Mouse (Mus musculus): Measurements from ENCODE around the gene Ubash3b. TPM values are rescaled to one million over a fixed set of nuclear protein-coding genes. Genes with fewer than 3 reads are reported as not detected.

Ubash3b gene
- polyA plus RNA-seq, 1 experiment from 2014 or later, result 7.5 TPM

- Histone ChIP-seq H3K27ac (ENCODE audit: low read length) (no peak overlapping the region), H3K36me3 (ENCODE audit: insufficient read depth, low read length) (no peaks in the 10 kb centered on the region), H3K4me2 (replicated peaks; ENCODE audit: low read depth, low read length) (no peak overlapping the region), H3K9me3 (ENCODE audit: low read length) (no peaks in the 10 kb centered on the region), H3K4me1 (ENCODE audit: insufficient read depth, low read length) (peaks cover 15% of the 10 kb centered on the region), H3K9ac (replicated peaks; ENCODE audit: low read length) (no peak overlapping the region), H3K4me3 (ENCODE audit: low read length) (no peak overlapping the region), H3K27me3 (ENCODE audit: insufficient read depth, low read length) (no peaks in the 10 kb centered on the region)
- ATAC-seq (ENCODE audit: low FRiP score, low TSS enrichment), result no peak
- WGBS, result 82% methylated on average over 15 of the region's 15 CpGs
Measured at GRCm38 (mm10) chr9:41143825-41144224, 17.7 kb downstream of the Ubash3b start.

GRCm38 (mm10) chr9:41143115-41143514 lies 18.4 kb downstream of the Ubash3b start:
- Histone ChIP-seq H3K9ac (replicated peaks; ENCODE audit: low read length) (no peak overlapping the region), H3K4me3 (ENCODE audit: low read length) (no peak overlapping the region), H3K27ac (ENCODE audit: low read length) (no peak overlapping the region), H3K4me1 (ENCODE audit: insufficient read depth, low read length) (peaks cover 13% of the 10 kb centered on the region), H3K36me3 (ENCODE audit: insufficient read depth, low read length) (no peaks in the 10 kb centered on the region), H3K27me3 (ENCODE audit: insufficient read depth, low read length) (no peaks in the 10 kb centered on the region), H3K9me3 (ENCODE audit: low read length) (no peaks in the 10 kb centered on the region), H3K4me2 (replicated peaks; ENCODE audit: low read depth, low read length) (no peak overlapping the region)
- WGBS, result 90% methylated on average over 3 of the region's 3 CpGs
- ATAC-seq (ENCODE audit: low FRiP score, low TSS enrichment), result no peak

GRCm38 (mm10) chr9:41141026-41141425 lies 20.5 kb downstream of the Ubash3b start:
- H3K27me3 ChIP-seq (ENCODE audit: insufficient read depth, low read length), result no peaks in the 10 kb centered on the region
- H3K9me3 ChIP-seq (ENCODE audit: low read length), result no peaks in the 10 kb centered on the region
- H3K4me2 ChIP-seq (replicated peaks; ENCODE audit: low read depth, low read length), result no peak overlapping the region
- ATAC-seq (ENCODE audit: low FRiP score, low TSS enrichment), result no peak
- 74% methylated on average over 2 of the region's 2 CpGs for WGBS
- no peaks in the 10 kb centered on the region for H3K4me1 ChIP-seq (ENCODE audit: insufficient read depth, low read length)
- no peak overlapping the region for H3K4me3 ChIP-seq (ENCODE audit: low read length)
- H3K27ac ChIP-seq (ENCODE audit: low read length), result no peak overlapping the region
- no peaks in the 10 kb centered on the region for H3K36me3 ChIP-seq (ENCODE audit: insufficient read depth, low read length)
- H3K9ac ChIP-seq (replicated peaks; ENCODE audit: low read length), result no peak overlapping the region

- Histone ChIP-seq H3K27ac (ENCODE audit: low read length) (no peak overlapping the region), H3K4me1 (ENCODE audit: insufficient read depth, low read length) (no peaks in the 10 kb centered on the region), H3K4me2 (replicated peaks; ENCODE audit: low read depth, low read length) (no peak overlapping the region), H3K9me3 (ENCODE audit: low read length) (no peaks in the 10 kb centered on the region), H3K4me3 (ENCODE audit: low read length) (no peak overlapping the region), H3K9ac (replicated peaks; ENCODE audit: low read length) (no peak overlapping the region), H3K36me3 (ENCODE audit: insufficient read depth, low read length) (no peaks in the 10 kb centered on the region), H3K27me3 (ENCODE audit: insufficient read depth, low read length) (no peaks in the 10 kb centered on the region)
- WGBS, result 81% methylated on average over 6 of the region's 6 CpGs
- ATAC-seq (ENCODE audit: low FRiP score, low TSS enrichment), result no peak
Measured at GRCm38 (mm10) chr9:41138987-41139808, 22.3 kb downstream of the Ubash3b start.

GRCm38 (mm10) chr9:41136691-41137467 lies 24.6 kb downstream of the Ubash3b start:
- no peak for ATAC-seq (ENCODE audit: low FRiP score, low TSS enrichment)

GRCm38 (mm10) chr9:41136273-41136672 lies 25.2 kb downstream of the Ubash3b start:
- Histone ChIP-seq H3K9ac (replicated peaks; ENCODE audit: low read length) (no peak overlapping the region), H3K27me3 (ENCODE audit: insufficient read depth, low read length) (no peaks in the 10 kb centered on the region), H3K4me2 (replicated peaks; ENCODE audit: low read depth, low read length) (no peak overlapping the region), H3K4me1 (ENCODE audit: insufficient read depth, low read length) (no peaks in the 10 kb centered on the region), H3K36me3 (ENCODE audit: insufficient read depth, low read length) (no peaks in the 10 kb centered on the region), H3K4me3 (ENCODE audit: low read length) (no peak overlapping the region), H3K27ac (ENCODE audit: low read length) (no peak overlapping the region), H3K9me3 (ENCODE audit: low read length) (no peaks in the 10 kb centered on the region)
- no peak for ATAC-seq (ENCODE audit: low FRiP score, low TSS enrichment)
- 97% methylated on average over 2 of the region's 2 CpGs for WGBS

More at GRCm38 (mm10) chr9:41136691-41137467, 24.6 kb downstream of the Ubash3b start:
- H3K36me3 ChIP-seq (ENCODE audit: insufficient read depth, low read length), result no peaks in the 10 kb centered on the region
- 47% methylated on average over 7 of the region's 7 CpGs for WGBS
- no peak overlapping the region for H3K4me3 ChIP-seq (ENCODE audit: low read length)
- no peaks in the 10 kb centered on the region for H3K9me3 ChIP-seq (ENCODE audit: low read length)
- H3K9ac ChIP-seq (replicated peaks; ENCODE audit: low read length), result no peak overlapping the region
- H3K4me1 ChIP-seq (ENCODE audit: insufficient read depth, low read length), result no peaks in the 10 kb centered on the region
- no peak overlapping the region for H3K4me2 ChIP-seq (replicated peaks; ENCODE audit: low read depth, low read length)
- no peaks in the 10 kb centered on the region for H3K27me3 ChIP-seq (ENCODE audit: insufficient read depth, low read length)
- H3K27ac ChIP-seq (ENCODE audit: low read length), result no peak overlapping the region

GRCm38 (mm10) chr9:41134907-41135306 lies 26.6 kb downstream of the Ubash3b start:
- WGBS, result 69% methylated on average over 4 of the region's 4 CpGs
- Histone ChIP-seq H3K27ac (ENCODE audit: low read length) (no peak overlapping the region), H3K4me1 (ENCODE audit: insufficient read depth, low read length) (no peaks in the 10 kb centered on the region), H3K4me3 (ENCODE audit: low read length) (no peak overlapping the region), H3K9me3 (ENCODE audit: low read length) (no peaks in the 10 kb centered on the region), H3K4me2 (replicated peaks; ENCODE audit: low read depth, low read length) (no peak overlapping the region), H3K36me3 (ENCODE audit: insufficient read depth, low read length) (no peaks in the 10 kb centered on the region), H3K27me3 (ENCODE audit: insufficient read depth, low read length) (no peaks in the 10 kb centered on the region), H3K9ac (replicated peaks; ENCODE audit: low read length) (no peak overlapping the region)
- ATAC-seq (ENCODE audit: low FRiP score, low TSS enrichment), result no peak

GRCm38 (mm10) chr9:41130563-41130962 lies 30.9 kb downstream of the Ubash3b start:
- Histone ChIP-seq H3K36me3 (ENCODE audit: insufficient read depth, low read length) (no peaks in the 10 kb centered on the region), H3K27me3 (ENCODE audit: insufficient read depth, low read length) (no peaks in the 10 kb centered on the region), H3K4me3 (ENCODE audit: low read length) (no peak overlapping the region), H3K9ac (replicated peaks; ENCODE audit: low read length) (no peak overlapping the region), H3K27ac (ENCODE audit: low read length) (no peak overlapping the region), H3K4me2 (replicated peaks; ENCODE audit: low read depth, low read length) (no peak overlapping the region), H3K4me1 (ENCODE audit: insufficient read depth, low read length) (no peaks in the 10 kb centered on the region), H3K9me3 (ENCODE audit: low read length) (no peaks in the 10 kb centered on the region)
- 86% methylated on average over 8 of the region's 8 CpGs for WGBS
- ATAC-seq (ENCODE audit: low FRiP score, low TSS enrichment), result no peak

- Histone ChIP-seq H3K27me3 (ENCODE audit: insufficient read depth, low read length) (no peaks in the 10 kb centered on the region), H3K9me3 (ENCODE audit: low read length) (no peaks in the 10 kb centered on the region), H3K9ac (replicated peaks; ENCODE audit: low read length) (no peak overlapping the region), H3K4me1 (ENCODE audit: insufficient read depth, low read length) (no peaks in the 10 kb centered on the region), H3K4me3 (ENCODE audit: low read length) (no peak overlapping the region), H3K36me3 (ENCODE audit: insufficient read depth, low read length) (no peaks in the 10 kb centered on the region), H3K27ac (ENCODE audit: low read length) (no peak overlapping the region), H3K4me2 (replicated peaks; ENCODE audit: low read depth, low read length) (no peak overlapping the region)
- WGBS, result 79% methylated on average over 10 of the region's 10 CpGs
- ATAC-seq (ENCODE audit: low FRiP score, low TSS enrichment), result no peak
Measured at GRCm38 (mm10) chr9:41129802-41130480, 31.6 kb downstream of the Ubash3b start.

All from kidney, embryonic 16.5 days (tissue).